Mouse (Mus musculus): ENCODE data around the gene Tnrc18. TPM values are rescaled to one million over a fixed set of nuclear protein-coding genes. Genes with fewer than 3 reads are reported as not detected.

Gene Tnrc18
- total RNA-seq, 4 experiments from 2014 or later = 26.0 to 42.3 (median 30.7) TPM

DNA sequence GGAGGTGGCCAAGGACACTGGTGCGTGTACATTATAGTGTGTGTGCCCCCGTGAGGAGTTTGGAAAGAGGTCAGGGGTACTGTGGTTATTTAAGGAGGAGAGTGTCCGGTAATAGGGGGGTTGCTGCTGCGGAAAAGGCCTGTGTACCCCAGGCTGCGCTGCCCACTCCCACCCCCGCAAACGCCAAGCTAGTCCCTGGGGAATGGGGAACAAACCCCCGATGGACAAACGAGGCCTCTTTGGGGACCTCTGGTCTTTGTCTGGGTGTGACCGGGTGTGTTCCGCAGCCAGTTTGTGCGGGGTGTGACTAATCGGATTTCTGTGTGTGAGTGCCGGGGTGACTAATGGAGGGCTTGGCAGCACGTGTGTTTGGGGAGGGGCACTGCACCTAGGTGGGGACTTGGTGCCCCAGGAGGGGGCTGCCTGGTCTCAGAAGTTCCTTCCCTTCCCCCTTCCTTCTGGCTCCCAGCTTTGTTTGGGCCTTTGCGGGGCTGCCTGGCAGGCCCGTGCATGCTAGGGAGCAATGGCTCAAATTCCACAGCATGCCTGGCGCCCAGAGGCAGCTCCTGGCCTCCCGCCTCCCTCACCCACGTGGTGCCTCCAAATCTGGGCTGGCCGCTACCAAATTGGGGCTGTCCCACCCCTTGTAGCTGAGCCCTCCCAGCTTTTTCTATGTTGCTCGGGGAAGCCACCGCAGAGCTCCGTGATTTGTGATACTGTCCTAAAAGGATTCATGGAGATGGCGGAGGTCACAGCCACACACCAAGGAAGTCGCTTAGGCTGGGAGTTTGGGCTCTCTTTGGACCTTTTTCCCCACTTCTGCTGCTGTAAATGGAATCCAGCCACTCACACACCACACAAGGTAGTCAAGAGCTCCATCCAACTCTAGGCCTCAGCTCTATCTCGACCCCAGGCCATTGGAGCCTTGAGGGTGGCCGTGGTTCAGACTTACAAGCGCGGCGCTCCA, 5.9 kb upstream of the Tnrc18 start:
- DNase-seq (ENCODE audit: low spot score in 2 of 2) = peak; percentile 91 to 94

DNA sequence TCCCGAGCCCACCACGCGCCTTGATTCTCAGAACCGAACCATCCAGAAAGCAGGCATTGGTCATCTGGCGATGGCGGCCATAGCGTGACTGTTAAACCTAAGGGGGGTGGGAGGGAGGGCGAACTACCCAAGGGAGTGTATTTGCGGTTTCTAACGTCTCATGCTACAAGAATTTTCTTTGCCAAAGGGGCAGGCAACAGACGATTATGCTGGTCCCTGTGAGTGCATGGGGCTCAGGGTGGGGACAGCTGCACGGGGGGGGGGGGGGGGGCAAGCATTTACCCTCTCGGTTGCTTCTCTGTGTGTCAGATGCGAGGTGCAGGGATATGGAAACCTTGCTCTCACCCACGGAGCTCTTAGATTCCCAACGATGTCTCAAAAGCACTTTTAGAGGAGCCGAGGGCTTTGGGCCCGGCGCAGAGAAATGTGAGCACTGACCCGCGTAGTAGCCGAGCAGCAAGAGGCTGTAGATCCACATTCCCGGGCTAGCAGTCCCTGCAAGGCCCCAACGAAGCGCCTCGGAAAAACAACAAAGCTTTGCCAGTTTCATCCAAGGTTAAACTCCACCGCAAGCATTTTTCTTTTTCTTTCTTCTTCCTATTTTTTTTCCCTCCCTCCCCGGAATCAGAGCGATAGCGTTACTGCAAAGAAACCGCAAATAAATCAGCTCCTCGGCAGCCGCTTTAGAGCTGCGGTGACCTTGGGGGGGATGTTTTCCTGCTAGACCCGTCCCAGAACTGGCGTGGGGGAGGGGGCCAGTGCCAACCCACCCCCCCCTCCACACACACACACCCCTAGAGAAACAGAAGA, 5.0 kb upstream of the Tnrc18 start:
- peak in 1 of 2 experiments; percentile 50 for DNase-seq (ENCODE audit: low spot score in 2 of 2)

DNA sequence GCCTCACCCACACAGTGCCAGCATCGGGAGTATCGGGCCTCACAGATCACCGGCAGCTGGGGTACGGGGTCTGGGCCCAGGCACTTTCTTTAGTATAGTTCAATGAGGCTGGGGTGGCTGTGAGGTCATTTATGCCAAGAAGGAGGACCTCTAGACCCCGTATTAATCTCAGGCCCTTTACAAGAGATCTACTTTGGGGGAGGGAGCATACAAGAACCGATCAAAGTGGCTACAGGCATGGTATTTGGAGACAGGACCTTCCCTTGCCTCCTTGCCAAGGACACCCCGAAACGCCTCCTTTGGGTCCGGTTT, 4.5 kb upstream of the Tnrc18 start:
- no peak for DNase-seq (ENCODE audit: low spot score in 2 of 2)

DNA sequence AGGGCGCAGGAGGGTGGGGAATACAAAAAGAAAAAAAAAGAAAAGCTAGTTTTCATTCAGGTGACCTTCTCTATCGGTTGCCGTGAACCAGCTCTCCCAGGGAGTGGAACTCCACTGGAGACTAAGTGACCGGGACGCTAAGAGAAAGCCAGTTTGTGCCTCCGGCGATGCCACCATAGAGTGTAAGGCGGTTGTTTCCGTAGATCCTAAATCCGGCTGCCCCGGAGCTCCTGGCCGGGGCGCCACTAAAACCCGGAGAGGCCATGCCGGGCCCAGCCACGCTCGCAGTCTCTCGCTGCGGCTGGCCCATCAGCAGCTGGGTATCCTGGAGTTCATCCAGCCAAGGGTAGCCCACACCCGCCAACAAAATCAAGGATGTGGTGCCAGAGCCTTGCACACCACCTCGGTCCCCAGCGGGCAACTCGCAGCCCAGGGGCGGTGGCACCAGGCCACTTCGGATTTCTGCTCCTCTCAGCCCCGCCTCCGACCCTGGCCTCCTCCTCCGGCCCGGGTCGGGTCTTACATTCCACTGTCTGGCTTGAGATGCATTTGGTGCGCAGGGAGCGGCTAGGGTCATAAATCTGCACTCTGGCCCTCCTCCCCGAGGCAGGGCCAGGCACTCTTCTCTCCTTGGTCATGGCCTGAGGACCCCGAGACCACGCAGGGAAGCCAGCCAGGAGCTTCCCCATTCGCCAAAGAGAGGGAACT, 4.0 kb upstream of the Tnrc18 start:
- peak; percentile 96 for DNase-seq (ENCODE audit: low spot score in 2 of 2)

DNA sequence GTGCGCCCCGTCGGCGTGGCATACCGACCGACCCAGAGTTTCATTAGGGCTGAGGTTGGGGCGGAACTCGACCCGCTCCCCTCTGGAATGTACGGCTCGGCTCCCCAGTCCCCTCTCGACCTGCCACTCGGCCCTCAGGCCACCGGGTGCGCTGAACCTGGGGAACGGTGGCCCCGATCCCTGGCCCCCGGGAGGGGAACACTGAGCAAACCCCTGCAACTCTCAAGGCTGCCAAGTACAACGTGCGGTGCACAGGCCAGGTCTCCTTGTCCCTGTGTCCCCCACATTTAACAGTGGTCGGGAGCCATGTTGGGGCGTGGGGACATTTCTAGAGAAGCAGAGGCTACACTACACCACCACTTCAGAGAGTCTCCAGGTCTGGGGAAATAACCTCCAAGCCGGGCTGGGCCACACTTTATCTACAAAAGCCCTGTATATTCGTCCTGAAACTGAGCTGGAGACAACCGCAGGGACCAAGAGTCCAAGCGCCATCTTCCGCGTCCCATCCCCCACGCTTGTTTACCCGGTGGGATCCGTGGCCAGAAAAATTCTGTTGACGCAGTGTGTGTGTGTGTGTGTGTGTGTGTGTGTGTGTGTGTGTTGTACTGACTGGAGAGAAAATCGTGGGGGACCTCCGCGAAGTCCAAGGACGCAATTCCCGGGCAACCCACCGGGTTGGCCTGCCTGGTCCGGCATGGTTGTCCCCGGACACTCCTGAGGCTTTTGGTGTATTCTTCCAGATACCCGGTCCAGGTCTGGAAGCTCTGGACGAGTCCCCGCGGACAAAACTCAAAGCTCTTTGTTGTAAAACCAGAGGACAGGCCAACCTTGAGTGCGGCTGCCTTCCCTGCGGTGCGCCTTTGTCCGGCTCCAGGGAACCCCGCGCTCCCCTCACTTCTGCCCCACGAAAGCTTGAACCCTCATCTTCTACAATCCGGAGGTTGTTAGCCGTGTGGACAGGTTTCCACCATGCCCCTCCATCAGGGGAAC, 3.1 kb upstream of the Tnrc18 start:
- peak; percentile 59 to 62 for DNase-seq (ENCODE audit: low spot score in 2 of 2)

DNA sequence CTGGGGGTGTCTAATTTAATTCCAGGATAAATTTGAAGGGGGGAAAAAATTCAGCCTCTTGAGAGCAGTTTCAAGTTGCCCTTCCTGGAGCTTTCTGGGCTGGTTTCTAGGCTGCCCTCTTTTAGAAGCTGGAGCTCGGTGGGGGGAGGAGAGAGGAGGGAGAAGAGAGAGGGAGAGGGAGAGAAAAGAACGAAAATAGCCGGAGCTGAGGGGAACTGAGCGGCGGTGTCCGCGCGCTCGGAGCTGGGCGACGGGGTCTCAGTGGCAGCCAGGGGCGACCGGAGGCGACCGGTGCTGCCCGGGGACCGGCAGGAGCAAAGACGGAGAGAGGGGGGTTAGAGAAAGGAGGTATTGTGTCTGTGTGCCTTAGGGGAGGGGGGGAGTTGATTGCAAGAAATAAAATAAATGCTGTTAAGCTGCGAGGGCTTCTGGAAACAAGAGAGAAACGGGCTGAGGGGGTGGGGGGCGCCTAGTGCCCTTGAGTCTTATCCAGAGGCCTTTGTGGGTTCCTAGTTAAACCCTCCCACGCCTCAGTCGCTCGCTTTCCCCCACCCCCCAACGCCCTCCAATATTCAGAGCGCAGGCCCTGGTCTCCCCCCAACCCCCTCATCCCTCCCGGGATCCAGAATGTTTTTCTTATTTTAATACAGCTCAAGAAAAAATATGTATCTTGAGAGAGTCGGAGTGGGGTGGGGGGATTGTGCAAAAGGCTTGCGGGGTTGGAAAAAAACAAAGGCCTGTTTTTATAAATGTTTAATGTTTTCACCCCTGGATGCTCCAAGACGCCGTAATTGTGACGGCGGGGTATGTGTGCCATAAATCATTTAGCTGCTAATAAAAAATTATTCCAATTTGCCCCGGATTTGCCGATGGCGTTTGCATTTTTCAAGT, 2.2 kb upstream of the Tnrc18 start:
- peak in 1 of 2 experiments; percentile 50 for DNase-seq (ENCODE audit: low spot score in 2 of 2)

DNA sequence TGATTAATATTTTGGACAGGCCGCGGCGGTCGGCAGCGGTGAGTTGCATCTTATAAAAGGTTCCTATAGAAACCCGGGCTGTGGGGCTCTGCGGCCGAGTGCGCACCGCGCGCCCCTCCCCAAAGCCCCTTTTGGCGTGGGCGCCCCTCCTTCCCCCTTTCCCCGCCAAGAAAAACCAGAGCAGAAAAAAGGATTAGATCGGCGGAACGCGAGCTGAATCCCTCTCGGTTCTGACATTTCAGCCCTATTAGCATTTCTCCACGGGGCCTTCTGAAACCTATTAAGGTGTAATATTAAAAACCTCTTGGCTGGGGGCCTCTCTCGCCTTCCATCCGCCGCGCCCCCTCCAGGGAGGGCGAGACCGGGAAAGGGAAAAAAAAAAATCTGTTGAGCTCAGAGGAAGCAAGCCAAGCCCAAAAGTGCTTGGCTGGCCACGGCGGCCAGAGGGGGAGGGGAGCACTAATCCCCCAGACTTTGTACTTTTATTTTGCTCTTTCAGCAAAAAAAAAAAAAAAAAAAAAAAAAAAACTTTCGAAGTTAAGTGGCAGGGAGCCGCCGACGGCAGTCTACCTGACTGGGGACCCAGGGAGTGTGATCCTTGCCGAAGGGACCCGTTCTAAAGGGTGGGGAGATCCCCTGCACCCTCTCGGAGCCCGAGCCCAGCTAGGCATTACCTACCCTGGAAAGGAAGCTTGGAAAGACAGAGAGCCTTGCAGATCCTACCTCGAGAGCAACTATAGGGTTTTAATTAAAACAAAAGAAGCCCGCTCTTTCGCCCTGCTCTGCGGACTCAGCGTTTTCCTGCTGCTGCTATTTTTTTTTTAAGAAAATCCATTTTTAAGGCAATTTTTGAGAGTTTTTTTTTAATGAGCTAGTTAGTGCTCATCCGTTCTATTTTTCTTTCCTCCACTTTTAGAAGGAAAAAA, 1.2 kb upstream of the Tnrc18 start:
- peak; percentile 61 to 67 for DNase-seq (ENCODE audit: low spot score in 2 of 2)

DNA sequence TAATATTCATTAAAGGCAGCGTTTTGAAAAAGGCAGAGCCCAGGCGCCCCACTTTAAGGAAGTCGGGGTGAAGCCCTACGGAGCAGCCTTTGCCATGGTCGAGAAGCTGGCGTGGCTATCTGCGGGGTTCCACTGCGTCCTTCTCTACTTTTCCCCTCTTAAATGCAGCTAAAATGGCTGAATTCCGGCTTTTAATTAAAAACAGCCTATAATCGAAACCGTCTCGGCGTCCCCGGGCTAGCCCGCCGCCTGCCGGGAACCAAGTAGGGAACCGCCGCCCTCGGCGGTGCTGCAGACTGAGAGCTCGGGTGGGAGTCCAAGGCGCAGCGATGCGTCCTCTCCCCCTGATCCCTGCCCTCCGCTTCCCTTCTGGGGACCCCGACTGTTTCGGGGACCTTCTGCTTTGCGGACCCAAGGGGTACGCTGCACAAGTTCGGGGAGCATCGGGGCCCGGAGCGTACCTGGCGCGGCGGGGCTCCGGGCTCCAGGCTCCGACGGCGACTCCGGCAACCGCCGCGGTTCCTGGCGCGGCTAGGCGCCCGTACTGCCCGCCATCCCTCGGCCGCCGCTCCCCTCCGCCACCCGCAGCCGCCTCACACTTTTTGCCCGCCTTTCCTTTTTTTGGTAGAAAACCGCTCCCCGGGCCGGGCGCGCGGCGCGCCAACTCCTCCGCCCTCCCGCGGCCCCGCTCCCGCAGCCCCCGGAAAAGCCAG, 495 bp downstream of the Tnrc18 start:
- peak; percentile 54 to 59 for DNase-seq (ENCODE audit: low spot score in 2 of 2)

DNA sequence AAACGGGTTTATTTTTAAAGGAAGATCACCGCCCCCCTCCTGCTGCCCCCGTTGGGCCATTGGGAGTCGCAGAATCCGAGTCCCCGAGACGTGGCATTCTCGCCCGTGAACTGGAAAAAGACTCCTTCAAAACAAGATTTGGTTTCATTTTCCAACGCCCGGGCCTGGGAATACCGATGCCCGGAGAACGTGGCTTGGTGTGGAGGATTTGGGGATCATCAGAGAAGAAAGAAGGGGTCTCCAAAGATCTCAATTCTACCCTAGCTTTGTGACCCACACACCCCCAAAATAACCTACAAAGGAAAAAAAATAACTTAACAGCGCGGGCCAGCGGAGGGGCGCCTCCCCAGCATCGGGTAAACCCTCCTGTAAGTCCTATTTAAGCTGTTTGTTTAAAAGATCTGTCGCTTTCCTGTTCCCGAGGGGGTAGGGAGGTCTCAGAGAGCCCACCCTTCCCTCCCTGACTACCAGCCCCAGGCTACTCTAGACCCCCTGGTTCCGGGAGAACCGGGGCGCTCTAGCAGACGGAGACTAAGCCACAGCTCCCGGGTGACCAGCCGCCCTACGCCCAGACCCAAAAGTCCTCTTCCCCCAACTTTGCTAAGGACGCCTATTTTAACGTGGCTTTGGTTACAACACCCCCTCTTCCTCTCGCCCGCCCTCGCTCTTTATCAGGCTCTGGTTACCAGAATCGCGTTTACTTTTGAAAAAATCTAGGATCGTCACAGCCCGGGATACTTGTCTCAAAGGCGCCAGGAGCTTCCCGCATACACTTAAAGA, 1.2 kb downstream of the Tnrc18 start:
- peak in 1 of 2 experiments; percentile 27 for DNase-seq (ENCODE audit: low spot score in 2 of 2)

DNA sequence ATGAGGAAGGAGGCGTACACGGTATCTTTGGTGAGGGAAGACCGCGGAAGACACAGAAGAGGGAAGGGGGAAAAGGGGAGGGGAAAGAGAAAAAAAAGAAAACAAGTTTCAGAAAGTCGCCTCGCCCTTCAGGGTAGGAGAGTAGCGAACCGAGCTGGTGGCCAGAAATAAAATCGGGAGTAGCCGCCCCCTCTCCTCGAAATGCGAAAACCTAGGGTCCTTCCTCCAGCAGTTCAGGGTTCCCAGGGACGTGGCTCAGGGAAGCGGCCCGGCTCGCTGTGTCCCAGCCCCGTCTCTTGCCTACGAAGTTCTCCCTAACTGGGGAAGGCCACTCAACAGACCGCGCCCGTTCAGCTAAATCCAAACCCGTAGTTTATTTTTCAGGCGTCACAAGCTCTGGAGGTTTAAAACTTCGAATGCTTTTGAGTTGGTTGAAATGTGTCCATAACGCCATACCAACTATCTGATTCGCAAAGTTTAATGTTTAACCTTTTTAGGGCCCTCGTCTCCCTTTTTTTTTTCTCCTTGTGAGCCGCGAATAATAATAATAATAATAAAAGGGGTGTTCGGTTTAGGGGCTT, 2.0 kb downstream of the Tnrc18 start:
- DNase-seq (ENCODE audit: low spot score in 2 of 2) = no peak

DNA sequence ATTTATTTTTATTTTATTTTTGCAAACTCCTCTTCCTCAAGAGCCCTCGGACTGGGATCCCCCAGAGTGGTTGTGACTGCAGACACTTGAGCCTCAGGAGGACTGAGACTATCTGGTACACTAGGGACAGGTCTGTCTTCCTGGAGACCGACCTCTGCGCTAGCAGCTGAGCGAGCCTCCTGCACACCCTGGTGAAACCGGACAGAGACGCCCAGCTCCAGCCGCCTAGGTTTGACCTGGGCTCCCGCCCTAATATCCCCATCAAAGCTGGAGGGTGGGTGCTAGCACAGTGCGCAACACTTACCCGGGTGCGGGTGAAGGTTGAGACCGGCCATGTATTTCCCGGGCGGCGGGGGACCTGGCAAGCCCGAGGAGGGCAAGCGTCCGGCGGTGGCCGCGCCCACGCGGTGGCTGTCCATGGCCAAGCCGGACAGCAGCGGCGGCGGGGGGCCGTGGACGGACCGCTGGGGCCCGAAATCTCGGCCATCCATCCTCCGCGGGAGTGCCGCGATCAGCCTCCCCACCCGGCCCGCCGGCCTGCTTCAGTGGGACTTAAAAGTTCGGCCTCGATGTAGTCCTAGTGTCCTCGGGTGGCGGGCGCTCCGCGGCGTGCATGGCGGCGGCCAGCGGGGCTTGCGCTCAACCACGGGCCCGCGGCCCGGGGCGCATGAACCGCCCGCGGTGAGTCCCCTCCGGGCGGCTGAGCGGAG, 2.6 kb downstream of the Tnrc18 start:
- peak; percentile 23 to 35 for DNase-seq (ENCODE audit: low spot score in 2 of 2)

DNA sequence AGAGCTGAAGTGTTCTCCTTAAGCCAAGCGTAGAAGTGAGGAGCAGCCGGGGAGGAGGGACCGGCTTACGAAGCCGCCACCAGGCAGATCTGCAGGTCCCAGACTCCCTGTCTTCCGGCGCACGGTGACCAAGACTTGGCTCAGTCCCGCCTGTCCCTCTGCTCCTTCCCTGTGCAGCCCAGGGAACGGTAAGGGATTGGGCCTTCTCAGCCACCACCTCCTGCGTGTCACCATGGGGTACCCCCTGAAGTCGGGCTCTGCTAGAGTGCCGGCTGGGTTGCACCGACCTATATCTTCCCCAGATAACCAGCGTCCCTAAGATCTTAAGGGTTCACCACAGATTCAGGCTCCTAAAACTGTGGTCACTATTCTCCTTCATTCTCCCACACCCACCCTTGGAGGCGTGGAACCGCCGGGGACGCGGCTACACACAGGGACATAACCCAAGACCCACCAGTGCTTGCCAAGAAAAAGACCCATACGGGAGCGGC, 3.3 kb downstream of the Tnrc18 start:
- peak in 1 of 2 experiments; percentile 20 for DNase-seq (ENCODE audit: low spot score in 2 of 2)

DNA sequence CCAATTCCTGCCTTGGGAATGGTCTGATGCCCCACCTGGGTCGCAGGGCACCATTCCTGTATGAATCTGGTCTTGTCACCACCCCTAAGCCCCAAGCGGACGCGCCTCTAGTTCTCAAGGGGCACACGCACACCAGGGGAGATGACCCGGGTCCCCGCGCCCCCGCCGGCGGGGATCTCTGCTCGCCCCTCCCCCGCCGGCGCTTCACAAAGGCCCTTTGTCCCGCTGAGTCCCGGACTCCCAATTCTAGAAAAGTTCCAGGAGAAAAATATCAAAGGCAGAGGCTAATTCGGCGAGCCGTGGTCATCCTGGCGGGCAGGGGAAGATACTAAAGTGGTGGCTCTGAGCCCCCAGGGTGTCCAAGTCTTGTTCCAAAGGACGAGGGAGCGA, 3.7 kb downstream of the Tnrc18 start:
- no peak for DNase-seq (ENCODE audit: low spot score in 2 of 2)

DNA sequence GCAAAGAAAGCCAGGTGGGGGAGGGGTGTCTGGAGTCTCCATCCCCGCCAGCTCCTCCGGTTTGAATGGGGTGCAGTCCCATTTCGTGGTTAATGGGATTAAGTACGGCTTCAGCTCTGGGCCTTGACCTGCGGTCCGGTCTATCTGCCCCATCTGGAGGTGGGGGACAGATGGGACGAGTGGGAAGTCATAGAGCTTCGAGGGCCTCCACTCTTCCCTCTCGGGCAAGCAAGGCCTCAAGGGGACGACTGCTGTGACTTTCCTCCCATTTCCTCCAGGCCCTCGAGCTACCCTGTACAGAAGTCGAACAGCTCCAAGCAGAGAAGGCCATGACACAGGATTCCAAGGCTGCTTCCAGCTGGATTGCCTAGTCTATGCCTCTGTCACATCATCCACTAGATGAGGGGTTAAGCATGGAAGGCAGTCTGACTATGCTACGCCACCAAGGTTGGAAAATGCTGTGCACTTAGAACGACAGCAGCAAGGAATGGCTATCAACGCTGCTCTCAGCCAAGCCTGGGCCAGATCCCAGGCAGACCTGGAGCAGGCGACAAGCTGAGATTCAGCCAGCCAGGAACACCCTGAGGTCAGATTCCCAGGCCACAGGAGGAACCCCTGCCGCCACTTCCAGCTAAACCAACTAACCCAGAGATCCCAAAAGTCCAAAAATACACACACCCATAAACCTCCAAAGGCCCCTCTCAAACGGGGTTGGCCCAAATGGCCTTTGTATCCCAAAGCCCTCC, 4.3 kb downstream of the Tnrc18 start:
- DNase-seq (ENCODE audit: low spot score in 2 of 2) = peak; percentile 55 to 63

DNA sequence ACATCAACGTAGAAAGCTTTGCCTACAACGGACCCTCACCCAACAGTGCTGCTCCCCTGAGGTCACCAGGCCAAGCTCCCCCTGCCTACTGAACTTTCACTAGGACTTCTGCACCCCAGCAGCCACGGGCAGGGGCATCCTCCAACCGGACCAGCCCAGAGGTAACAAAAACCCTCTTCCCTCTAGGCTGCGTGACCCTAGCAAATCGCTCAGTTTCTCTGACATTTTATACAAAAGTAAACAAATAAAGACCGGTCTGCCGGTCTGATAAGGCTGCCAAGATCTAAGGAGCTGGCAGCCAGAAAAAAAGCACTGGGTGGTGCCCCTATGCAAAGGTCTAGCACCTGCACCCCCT, 4.9 kb downstream of the Tnrc18 start:
- DNase-seq (ENCODE audit: low spot score in 2 of 2) = no peak
